Mouse (Mus musculus): ENCODE results near the gene Gm1123.

DNA sequence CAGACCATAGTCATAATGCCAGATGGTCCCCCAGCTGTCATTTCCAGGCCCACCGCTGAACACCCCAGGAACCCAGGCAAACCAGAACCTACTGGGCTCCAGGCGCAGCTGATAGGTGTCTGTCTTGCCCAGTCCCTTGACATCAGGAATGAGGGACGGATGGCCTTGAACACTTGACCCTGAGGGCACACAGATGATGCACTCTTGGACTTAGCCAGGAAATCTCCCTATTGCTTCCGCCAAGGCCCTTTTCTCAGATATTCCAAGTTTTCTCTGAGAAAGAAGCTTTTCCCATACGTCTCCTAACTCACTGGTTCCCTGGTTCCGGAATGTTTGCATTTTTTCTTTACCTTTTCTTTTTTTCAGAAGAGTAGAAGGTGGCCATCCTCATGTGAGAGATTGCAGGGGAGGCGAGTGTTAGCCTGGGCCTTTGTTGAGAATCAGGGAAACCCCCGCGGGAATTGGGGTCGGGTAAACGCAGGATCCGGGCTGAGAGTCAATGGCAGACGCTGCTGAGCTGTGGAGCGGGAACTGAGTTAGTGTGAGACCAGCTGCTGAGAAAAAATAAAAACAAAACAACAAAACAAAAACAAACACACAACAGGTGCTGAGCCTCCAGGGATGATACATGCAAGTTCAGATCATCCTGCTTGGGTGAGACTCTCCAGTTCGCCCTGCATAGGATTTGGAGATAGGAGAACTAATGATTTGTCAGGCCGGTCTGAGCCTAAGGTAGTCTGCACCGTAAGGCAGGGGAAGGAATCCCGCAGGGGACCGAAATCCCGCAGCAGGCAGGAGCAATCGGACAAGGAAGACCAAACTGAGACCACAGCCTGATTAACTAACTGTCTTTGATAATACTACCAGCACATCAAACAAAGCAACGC lies 73.7 kb downstream of the Gm1123 start:
- TF ChIP-seq CTCF (IDR thresholded peaks at IDR 0.05; ENCODE audit: extremely low read depth, insufficient read length, insufficient replicate concordance, low read depth, low read length) (no peak), POLR2A (IDR thresholded peaks at IDR 0.05; ENCODE audit: low read depth, low read length) (no peak)
